Mouse (Mus musculus) bone marrow macrophage, adult 2 months (primary cell): ENCODE results near the gene Dip2b. TPM values are rescaled to one million over a fixed set of nuclear protein-coding genes. Genes with fewer than 3 reads are reported as not detected.

Source experiments
- H3K27ac ChIP-seq: 2 replicates; pipeline ENCODE4 v1.5.1; 2012; ENCODE audit warnings: low read depth, low read length; ENCODE audit not compliant: insufficient read depth
- H3K4me1 ChIP-seq: 2 replicates; pipeline ENCODE4 v1.6.1; 2012; ENCODE audit warnings: low read length; ENCODE audit not compliant: control insufficient read depth, insufficient read depth
- H3K4me3 ChIP-seq: 2 replicates; pipeline ENCODE4 v1.5.1; 2012; ENCODE audit warnings: mild to moderate bottlenecking, low read length, moderate library complexity; ENCODE audit not compliant: insufficient read depth
- CTCF ChIP-seq: IDR thresholded peaks from 2 replicates; pipeline ENCODE4 v1.5.1; 2012; ENCODE audit warnings: low read depth, mild to moderate bottlenecking, low read length, moderate library complexity
- POLR2A ChIP-seq: IDR thresholded peaks from 2 replicates; pipeline ENCODE4 v1.6.1; 2012; ENCODE audit warnings: mild to moderate bottlenecking, low read depth, low read length, borderline replicate concordance
- polyA plus RNA-seq: library from polyadenylated mRNA; stranded (reverse); fragments of >200 nt; gene quantifications from 2 replicates; pipeline ENCODE4 v1.2.4, GENCODE M21; 2012; ENCODE audit not compliant: missing spikeins, insufficient read depth, insufficient read length

Dip2b gene
- polyA plus RNA-seq, 1 experiment = 33.0 TPM

DNA sequence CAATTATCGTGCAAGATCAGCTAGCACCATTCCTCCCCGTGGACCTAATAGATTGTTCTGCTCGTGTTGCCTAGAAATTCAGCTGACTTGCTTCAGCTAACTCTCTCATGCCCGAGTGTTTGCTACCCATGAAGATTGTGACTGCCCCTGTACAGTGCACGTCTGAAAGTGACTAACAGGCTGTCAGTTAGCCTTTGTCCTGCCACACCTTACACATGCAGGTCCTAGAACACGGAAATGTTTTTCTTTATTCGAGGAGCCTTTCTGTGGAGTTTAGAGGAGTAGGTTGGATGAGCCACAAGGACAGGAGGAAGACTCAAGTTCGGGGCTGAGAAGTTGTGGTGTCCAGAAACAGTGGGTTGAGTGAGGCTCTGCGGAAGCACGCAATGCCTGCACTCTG, 145.0 kb downstream of the Dip2b start:
- TF ChIP-seq CTCF (no peak), POLR2A (no peak)
- no peak overlapping the region for H3K4me3 ChIP-seq
- H3K27ac ChIP-seq = no peak overlapping the region
- H3K4me1 ChIP-seq = peaks cover 12% of the 10 kb centered on the region

DNA sequence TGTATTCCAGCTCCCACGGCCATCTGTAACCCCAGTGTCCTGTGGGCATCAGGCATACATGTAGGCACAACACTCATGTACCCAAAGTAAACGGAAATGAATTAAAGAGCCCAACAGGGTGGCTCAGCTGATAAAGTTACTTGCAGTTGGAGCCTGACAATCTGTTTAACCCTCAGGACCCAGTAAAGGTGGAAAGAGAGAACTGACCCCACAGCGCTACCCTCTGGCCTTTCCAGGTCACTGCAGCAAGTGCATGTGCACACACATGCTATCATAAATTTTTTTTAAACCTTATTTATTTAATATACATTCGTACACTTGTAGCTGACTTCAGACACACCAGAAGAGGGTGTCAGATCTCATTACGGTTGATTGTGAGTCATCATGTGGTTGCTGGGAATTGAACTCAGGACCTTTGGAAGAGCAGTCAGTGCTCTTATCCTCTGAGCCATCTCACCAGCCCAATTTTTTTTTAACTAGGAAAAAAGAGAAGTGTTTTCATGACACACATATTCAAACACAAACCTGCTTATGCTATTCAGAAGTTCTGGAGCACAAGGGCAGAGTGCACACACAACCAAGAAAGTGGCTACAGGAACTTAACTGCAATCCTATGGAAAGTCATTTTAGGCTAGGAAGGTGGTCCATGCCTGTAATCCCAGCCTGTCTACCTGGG, 146.5 kb downstream of the Dip2b start:
- Histone ChIP-seq H3K4me1 (peaks cover 12% of the 10 kb centered on the region), H3K4me3 (no peak overlapping the region), H3K27ac (no peak overlapping the region)
- TF ChIP-seq POLR2A = no peak
- peak; percentile 39 for TF ChIP-seq CTCF

DNA sequence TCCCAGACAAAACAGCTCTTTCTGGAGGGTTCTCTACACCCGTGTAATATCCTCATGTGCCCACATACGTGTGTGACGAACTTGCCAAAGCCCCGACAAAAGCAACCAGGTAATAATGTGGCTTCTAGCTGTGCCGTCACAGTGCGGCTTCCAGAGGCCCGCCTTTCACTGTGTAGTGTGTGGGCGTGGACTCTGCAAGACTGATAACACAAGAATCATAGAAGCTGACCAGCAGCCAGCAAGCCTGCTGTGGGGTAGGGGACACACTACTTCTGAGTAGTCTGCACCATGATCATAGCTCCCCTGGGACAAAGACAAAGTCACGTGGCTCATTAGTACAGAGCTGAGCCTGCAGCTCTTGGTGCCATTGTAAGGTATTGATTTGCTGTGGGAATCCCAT, 147.8 kb downstream of the Dip2b start:
- TF ChIP-seq POLR2A = no peak
- TF ChIP-seq CTCF = no peak
- H3K4me1 ChIP-seq = peaks cover 12% of the 10 kb centered on the region
- H3K27ac ChIP-seq = no peak overlapping the region
- no peak overlapping the region for H3K4me3 ChIP-seq

DNA sequence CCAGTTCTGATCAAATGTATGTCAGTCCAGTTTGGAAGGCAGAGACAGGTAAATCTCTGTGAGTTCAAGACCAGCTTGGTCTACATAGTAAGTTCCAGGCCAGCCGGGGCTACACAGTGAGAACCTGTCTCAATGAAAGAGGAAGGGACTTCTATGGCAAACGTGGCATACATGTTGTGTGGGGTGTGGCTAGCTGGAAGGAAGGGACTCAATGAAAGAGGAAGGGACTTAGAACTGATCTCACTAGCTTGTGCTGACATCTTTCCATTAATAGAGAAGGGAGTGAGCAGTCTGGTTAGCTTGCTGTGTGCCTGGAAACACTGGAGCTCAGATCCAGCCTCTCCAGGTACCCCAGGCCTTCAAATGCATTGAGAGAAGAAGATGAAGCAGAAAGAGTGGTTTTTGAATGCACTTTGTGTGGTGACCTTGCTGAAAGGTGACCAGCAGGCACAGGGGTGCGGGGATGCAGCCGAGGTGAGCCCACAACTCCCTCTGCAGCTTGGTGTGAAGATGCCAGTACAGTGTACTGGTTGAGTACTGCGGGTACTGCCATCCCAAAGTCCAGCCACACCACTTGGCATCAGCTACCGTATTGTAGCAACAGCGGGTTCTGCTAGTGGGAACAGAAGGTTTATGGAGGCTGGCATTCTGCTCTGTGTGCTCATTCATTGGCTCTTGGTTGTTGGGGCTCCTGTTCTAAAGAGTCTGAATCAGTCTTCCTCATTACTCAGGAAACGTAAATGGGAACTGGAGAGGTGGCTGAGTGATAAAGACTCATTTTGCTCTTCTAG, 148.6 kb downstream of the Dip2b start:
- Histone ChIP-seq H3K27ac (peak overlapping the region; percentile 57), H3K4me3 (no peak overlapping the region), H3K4me1 (peaks cover 12% of the 10 kb centered on the region)
- no peak for TF ChIP-seq POLR2A
- TF ChIP-seq CTCF = no peak

DNA sequence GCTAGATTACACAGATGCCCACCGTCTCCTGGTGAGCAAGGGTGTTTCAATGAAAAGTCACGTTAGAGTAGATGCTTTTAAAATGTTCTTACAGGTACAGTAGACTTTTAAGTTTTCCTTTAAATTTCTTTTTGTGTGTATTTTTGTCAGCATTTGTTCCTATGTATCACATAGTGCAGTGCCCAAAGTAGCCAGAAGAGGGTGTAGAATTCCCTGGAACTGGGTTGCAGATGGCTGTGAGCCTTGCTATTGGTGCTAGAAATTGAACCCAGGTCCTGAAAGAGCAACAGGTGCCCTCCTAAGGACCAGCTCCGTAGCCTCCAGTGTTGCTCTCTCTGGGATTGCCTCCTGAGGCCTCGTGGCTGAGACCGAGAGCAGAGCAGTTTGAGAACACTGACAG, 150.1 kb downstream of the Dip2b start:
- Histone ChIP-seq H3K4me3 (no peak overlapping the region), H3K27ac (no peak overlapping the region), H3K4me1 (peaks cover 12% of the 10 kb centered on the region)
- TF ChIP-seq CTCF = no peak
- no peak for TF ChIP-seq POLR2A

DNA sequence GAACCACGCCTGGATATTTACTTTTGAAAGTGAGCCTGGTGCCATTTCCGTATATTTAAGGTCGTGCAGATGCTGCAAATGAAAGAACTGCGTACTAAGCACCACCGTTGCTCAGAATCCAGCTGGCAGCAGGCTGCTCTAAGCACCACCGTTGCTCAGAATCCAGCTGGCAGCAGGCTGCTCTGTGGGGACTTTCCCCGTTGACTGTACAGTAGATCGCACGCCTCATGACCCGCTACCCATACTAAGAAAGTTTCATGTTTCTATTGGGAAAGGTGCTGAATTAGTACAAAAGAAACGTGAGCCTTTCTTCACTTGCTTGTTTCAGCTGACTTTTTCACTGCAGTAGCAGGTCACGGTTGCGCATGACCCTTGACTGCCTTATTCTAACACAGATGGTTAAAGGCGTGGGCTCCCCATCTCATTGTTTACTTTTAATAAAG, 150.5 kb downstream of the Dip2b start:
- no peak for TF ChIP-seq POLR2A
- no peak for TF ChIP-seq CTCF
- Histone ChIP-seq H3K27ac (no peak overlapping the region), H3K4me1 (peaks cover 12% of the 10 kb centered on the region), H3K4me3 (no peak overlapping the region)

DNA sequence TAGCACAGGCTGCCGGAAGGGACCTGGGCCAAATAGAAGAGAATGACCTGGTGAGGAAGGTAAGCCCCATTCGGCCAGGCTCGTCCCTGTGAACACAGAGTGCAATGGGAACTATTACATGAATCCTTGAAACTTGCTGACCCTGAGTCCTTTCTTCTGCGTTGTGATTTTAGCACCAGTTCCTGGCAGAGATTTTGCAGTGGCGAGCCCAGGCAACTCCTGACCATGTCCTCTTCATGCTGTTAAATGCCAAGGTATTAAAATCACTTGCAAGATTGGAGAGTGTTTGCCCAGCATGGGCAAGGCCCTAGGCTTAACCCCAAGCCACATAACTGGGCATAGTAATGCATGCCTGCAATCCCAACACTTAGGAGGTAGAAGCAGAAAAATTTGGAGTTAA, 151.6 kb downstream of the Dip2b start:
- Histone ChIP-seq H3K27ac (no peak overlapping the region), H3K4me3 (no peak overlapping the region), H3K4me1 (peaks cover 10% of the 10 kb centered on the region)
- no peak for TF ChIP-seq POLR2A
- no peak for TF ChIP-seq CTCF

DNA sequence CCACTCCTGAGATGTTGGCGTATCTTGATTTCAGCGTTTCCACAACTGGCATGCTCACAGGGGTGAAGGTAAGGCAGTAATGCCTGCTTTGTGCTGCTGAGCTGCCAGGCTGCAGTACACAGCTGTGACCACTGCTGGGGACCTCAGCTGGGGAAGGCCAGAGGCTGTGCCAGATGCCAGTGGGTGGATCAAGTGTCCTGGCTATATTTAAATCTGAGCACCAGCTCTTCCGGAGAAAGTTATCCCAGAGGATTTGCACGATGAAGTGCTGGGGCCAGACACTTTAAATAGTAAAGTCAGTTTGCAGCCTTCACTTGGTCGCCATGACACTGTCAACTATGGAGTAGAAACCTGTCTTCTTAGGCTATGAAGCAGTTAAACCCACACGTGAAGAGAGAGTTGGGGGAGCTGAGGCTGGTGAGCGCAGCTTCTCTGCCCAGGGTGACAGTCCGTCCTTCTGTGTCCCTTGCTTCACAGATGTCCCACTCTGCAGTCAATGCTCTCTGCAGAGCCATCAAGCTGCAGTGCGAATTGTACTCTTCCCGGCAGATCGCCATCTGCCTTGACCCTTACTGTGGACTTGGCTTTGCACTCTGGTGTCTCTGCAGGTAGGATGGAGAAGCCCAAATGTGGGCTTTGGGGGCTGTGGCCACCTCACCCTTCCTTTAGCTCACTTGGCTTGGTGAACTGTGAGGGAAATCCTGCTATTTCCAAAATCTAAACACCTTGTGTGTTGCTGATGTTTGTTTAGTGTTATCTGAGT, 160.7 kb downstream of the Dip2b start:
- TF ChIP-seq CTCF = no peak
- no peak for TF ChIP-seq POLR2A
- Histone ChIP-seq H3K4me1 (peaks cover 22% of the 10 kb centered on the region), H3K4me3 (no peak overlapping the region), H3K27ac (no peak overlapping the region)

DNA sequence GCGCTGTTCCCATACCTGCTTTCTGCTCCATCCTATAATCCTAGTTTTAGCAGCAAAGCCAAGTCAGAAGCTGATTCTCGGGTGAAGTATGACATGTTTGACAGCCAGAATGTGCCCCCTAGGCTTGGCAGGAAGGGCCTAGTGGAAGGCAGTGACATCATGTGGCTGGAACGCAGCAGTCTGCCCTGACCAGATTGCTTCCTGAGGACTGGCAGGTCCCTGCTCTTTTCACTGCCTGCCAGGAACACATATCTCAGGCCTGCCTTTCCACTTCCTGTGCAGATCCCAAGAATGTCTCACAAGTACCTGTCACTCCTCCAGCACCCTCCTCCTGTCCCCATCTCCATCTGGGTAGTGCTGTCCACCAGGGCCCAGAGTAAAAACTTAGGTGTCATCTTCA, 161.3 kb downstream of the Dip2b start:
- Histone ChIP-seq H3K4me1 (peaks cover 26% of the 10 kb centered on the region), H3K4me3 (no peak overlapping the region), H3K27ac (no peak overlapping the region)
- TF ChIP-seq POLR2A (no peak), CTCF (no peak)

DNA sequence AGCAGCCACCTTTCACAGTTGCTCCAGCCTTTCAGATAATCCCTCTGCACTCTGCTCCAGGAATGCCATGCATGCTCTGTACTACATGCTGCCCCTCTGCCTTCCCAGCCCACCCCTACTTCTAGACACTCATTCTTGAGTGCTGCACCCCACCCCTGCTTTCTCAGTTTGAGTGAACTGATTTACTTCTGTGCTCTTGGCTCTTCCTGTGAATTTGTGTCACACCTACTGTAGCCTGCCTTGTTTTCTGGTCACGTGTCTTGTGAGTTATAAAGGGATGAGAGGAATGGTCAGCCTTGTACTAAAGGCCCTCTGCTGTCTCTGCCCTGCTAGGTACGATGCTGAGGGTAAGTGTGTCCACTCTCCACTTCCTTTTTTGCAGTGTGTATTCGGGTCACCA, 163.3 kb downstream of the Dip2b start:
- Histone ChIP-seq H3K4me3 (no peak overlapping the region), H3K27ac (no peak overlapping the region), H3K4me1 (peaks cover 39% of the 10 kb centered on the region)
- TF ChIP-seq POLR2A (no peak), CTCF (no peak)
